ENCODE assay signal across 16 mouse cellular contexts in genomic region chr9:123489727-123490343, GRCm38 (mm10). TPM values are rescaled to one million over a fixed set of nuclear protein-coding genes. Genes with fewer than 3 reads are reported as not detected.
DNase-seq lines count a peak whose midpoint lies in the region; ATAC-seq and TF ChIP-seq lines count a peak whose summit lies in the region.
"Had no signal": no experiment of that assay in that cellular context is flagged by ENCODE, and none has a peak within 500 bp of the region (broad histone marks: within the 10 kb centered on the region; RNA-seq: fewer than 3 reads in every experiment).

No protein-coding gene starts in this region.

- intact Hi-C loops in heart, postnatal 25 days (cut with DNase I): no loop called here

- peak; percentile 47 for DNase-seq in adrenal gland, postnatal 14 days
- no peak for DNase-seq in adrenal gland, adult 8-10 months
- DNase-seq in heart, postnatal 25 days (ENCODE audit: low spot score): no peak
- no peak for DNase-seq in stomach, postnatal 0 days (ENCODE audit: low spot score)
- DNase-seq: cerebellum, adult 9-10 months; lung, postnatal 36 days; spleen, adult 18-20 months had no signal

- TF ChIP-seq EP300 in stomach, postnatal 0 days (optimal IDR thresholded peaks at IDR 0.05): no peak

- H3K4me1 ChIP-seq in heart, embryonic 14.5 days (ENCODE audit: control insufficient read depth in 2 of 2, insufficient read depth in 2 of 2, low read length in 2 of 2): peaks cover 35 to 58% of the 10 kb centered on the region in 2 experiments
- H3K4me1 ChIP-seq in megakaryocyte, embryonic 14.5 days: peaks cover 85% of the 10 kb centered on the region
- peaks cover 22% of the 10 kb centered on the region for H3K4me1 ChIP-seq in stomach, postnatal 0 days (replicated peaks; ENCODE audit: control insufficient read depth, insufficient read depth)
- peaks cover 20% of the 10 kb centered on the region for H3K4me1 ChIP-seq in hindbrain, embryonic 12.5 days

- H3K4me2 ChIP-seq in heart, embryonic 14.5 days (ENCODE audit: low read length): no peak overlapping the region
- H3K4me2 ChIP-seq in stomach, postnatal 0 days (replicated peaks; ENCODE audit: low read depth): no peak overlapping the region
- no peak overlapping the region for H3K4me2 ChIP-seq in hindbrain, embryonic 12.5 days (replicated peaks)
- H3K4me2 ChIP-seq: intestine, embryonic 15.5 days; midbrain, embryonic 15.5 days; neural tube, embryonic 13.5 days had no signal

- H3K27ac ChIP-seq in heart, embryonic 14.5 days (replicated peaks in 1 of 2; ENCODE audit: control insufficient read depth in 1 of 2, insufficient read depth in 1 of 2, low read depth in 2 of 2, low read length in 2 of 2): peak overlapping the region; percentile 21 to 84; a peak in 3 of 4 replicates
- H3K27ac ChIP-seq in stomach, postnatal 0 days (replicated peaks): peak overlapping the region; percentile 41
- no peak overlapping the region for H3K27ac ChIP-seq in hindbrain, embryonic 12.5 days
- H3K27ac ChIP-seq: hindbrain, embryonic 10.5 days; liver, embryonic 14.5 days; midbrain, embryonic 15.5 days; neural tube, embryonic 13.5 days had no signal

- no peak for TF ChIP-seq CTCF in stomach, postnatal 0 days (IDR thresholded peaks at IDR 0.05; ENCODE audit: low read depth)

- H3K9ac ChIP-seq in heart, embryonic 14.5 days (ENCODE audit: low read length): peak overlapping the region; percentile 51; the same call in 1 of the 2 replicates
- no peak overlapping the region for H3K9ac ChIP-seq in stomach, postnatal 0 days (ENCODE audit: low read length)
- H3K9ac ChIP-seq in hindbrain, embryonic 12.5 days: no peak overlapping the region
- H3K9ac ChIP-seq: intestine, embryonic 15.5 days; liver, embryonic 14.5 days; midbrain, embryonic 15.5 days; neural tube, embryonic 13.5 days had no signal

- no peak overlapping the region for H3K4me3 ChIP-seq in heart, embryonic 14.5 days (ENCODE audit: control insufficient read depth in 1 of 2, insufficient read depth in 1 of 2, low read depth in 1 of 2, low read length in 2 of 2)
- H3K4me3 ChIP-seq in megakaryocyte, embryonic 14.5 days (replicated peaks): peak overlapping the region; percentile 57
- no peak overlapping the region for H3K4me3 ChIP-seq in stomach, postnatal 0 days (ENCODE audit: low read depth, low read length)
- H3K4me3 ChIP-seq in hindbrain, embryonic 12.5 days: no peak overlapping the region
- H3K4me3 ChIP-seq: hindbrain, embryonic 10.5 days; intestine, embryonic 15.5 days; midbrain, embryonic 15.5 days; neural tube, embryonic 13.5 days had no signal

- H3K9me3 ChIP-seq in heart, embryonic 14.5 days (ENCODE audit: control insufficient read depth, low read length): no peaks in the 10 kb centered on the region
- H3K9me3 ChIP-seq in megakaryocyte, embryonic 14.5 days: no peaks in the 10 kb centered on the region
- H3K9me3 ChIP-seq in stomach, postnatal 0 days (ENCODE audit: control insufficient read depth, low read length): no peaks in the 10 kb centered on the region
- H3K9me3 ChIP-seq in hindbrain, embryonic 12.5 days (replicated peaks): no peaks in the 10 kb centered on the region
- H3K9me3 ChIP-seq: hindbrain, embryonic 10.5 days; intestine, embryonic 15.5 days; midbrain, embryonic 15.5 days; neural tube, embryonic 13.5 days had no signal

- no peak for ATAC-seq in heart, embryonic 14.5 days (ENCODE audit: insufficient number of reproducible peaks, insufficient read depth, low FRiP score, low read depth)
- ATAC-seq in megakaryocyte, adult 5-6 weeks (ENCODE audit: poor library complexity, severe bottlenecking): no peak
- ATAC-seq in stomach, postnatal 0 days (ENCODE audit: low FRiP score, low TSS enrichment): no peak
- no peak for ATAC-seq in hindbrain, embryonic 12.5 days (ENCODE audit: low FRiP score)
- ATAC-seq: intestine, embryonic 15.5 days; midbrain, embryonic 15.5 days had no signal

- 62% methylated on average over 9 of the region's 9 CpGs for WGBS in heart, embryonic 14.5 days
- 49% methylated on average over 9 of the region's 9 CpGs for WGBS in stomach, postnatal 0 days
- 75% methylated on average over 9 of the region's 9 CpGs for WGBS in hindbrain, embryonic 12.5 days

- H3K36me3 ChIP-seq in heart, embryonic 14.5 days (ENCODE audit: control insufficient read depth, insufficient read depth, low read length): peaks cover 28% of the 10 kb centered on the region
- peaks cover 54% of the 10 kb centered on the region for H3K36me3 ChIP-seq in megakaryocyte, embryonic 14.5 days (replicated peaks; ENCODE audit: low read length)
- 0 out of 2 replicates have a peak, but pooled peaks cover 3% of the 10 kb centered on the region for H3K36me3 ChIP-seq in stomach, postnatal 0 days (ENCODE audit: control insufficient read depth, insufficient read depth, low read length)
- no peaks in the 10 kb centered on the region for H3K36me3 ChIP-seq in hindbrain, embryonic 12.5 days
- H3K36me3 ChIP-seq: intestine, embryonic 15.5 days; midbrain, embryonic 15.5 days; neural tube, embryonic 13.5 days had no signal

- no peaks in the 10 kb centered on the region for H3K27me3 ChIP-seq in heart, embryonic 14.5 days (ENCODE audit: control insufficient read depth, insufficient read depth, low read length)
- no peaks in the 10 kb centered on the region for H3K27me3 ChIP-seq in megakaryocyte, embryonic 14.5 days (replicated peaks)
- H3K27me3 ChIP-seq in stomach, postnatal 0 days (ENCODE audit: control insufficient read depth, insufficient read depth, low read length): no peaks in the 10 kb centered on the region
- H3K27me3 ChIP-seq in hindbrain, embryonic 12.5 days: no peaks in the 10 kb centered on the region
- H3K27me3 ChIP-seq: intestine, embryonic 15.5 days; midbrain, embryonic 15.5 days; neural tube, embryonic 13.5 days had no signal

RNA-seq across cellular contexts. Expression of gene Limd1, which starts 11.3 kb away (rescaled TPM):
- total RNA-seq in adrenal gland, postnatal 14 days (2021): 33.2 and 36.8 TPM in 2 replicates
- total RNA-seq in adrenal gland, adult 8-10 months (2022): 10 to 100 TPM; 31.3 to 33.8 (median 31.9) TPM
- 50.9 and 56.0 TPM in 2 replicates for polyA plus RNA-seq in heart, embryonic 14.5 days (2014; fragmentation: Nextera tagmentation; extraction: Ambion mirVana)
- 10 to 100 TPM; 31.2 to 37.8 TPM for total RNA-seq in heart, postnatal 25 days (2021)
- 5.0 and 8.8 TPM in 2 replicates for polyA plus RNA-seq in megakaryocyte, embryonic 14.5 days (2012; ENCODE audit: insufficient read depth, low replicate concordance)
- 47.3 and 50.7 TPM in 2 replicates for total RNA-seq in megakaryocyte, adult 5-6 weeks (2015)
- total RNA-seq in megakaryocyte, adult 5-6 weeks (2017): 48.5 and 49.2 TPM in 2 replicates
- polyA plus RNA-seq in stomach, postnatal 0 days (2015; fragmentation: Nextera tagmentation; extraction: Ambion mirVana): 22.2 and 23.2 TPM in 2 replicates
- polyA plus RNA-seq in hindbrain, embryonic 12.5 days (2016; fragmentation: Nextera tagmentation; extraction: Ambion mirVana): 39.2 and 41.3 TPM in 2 replicates

RNA-seq across cellular contexts. Expression of gene Sacm1l, which starts 39.7 kb away (rescaled TPM):
- total RNA-seq in adrenal gland, postnatal 14 days (2021): 112 and 125 TPM in 2 replicates
- total RNA-seq in adrenal gland, adult 8-10 months (2022): 100 to 1,000 TPM in 1 of 4 experiments, 10 to 100 TPM in 3; 80.8 to 101 (median 85.6) TPM
- polyA plus RNA-seq in heart, embryonic 14.5 days (2014; fragmentation: Nextera tagmentation; extraction: Ambion mirVana): 46.2 and 48.2 TPM in 2 replicates
- total RNA-seq in heart, postnatal 25 days (2021): 10 to 100 TPM; 32.4 to 35.8 TPM
- polyA plus RNA-seq in megakaryocyte, embryonic 14.5 days (2012; ENCODE audit: insufficient read depth, low replicate concordance): 1.2 TPM in 1 of 2 replicates, not detected in the other
- total RNA-seq in megakaryocyte, adult 5-6 weeks (2015): 38.9 and 41.4 TPM in 2 replicates
- total RNA-seq in megakaryocyte, adult 5-6 weeks (2017): 46.1 and 49.5 TPM in 2 replicates
- polyA plus RNA-seq in stomach, postnatal 0 days (2015; fragmentation: Nextera tagmentation; extraction: Ambion mirVana): 33.6 TPM in 2 replicates
- polyA plus RNA-seq in hindbrain, embryonic 12.5 days (2016; fragmentation: Nextera tagmentation; extraction: Ambion mirVana): 53.4 and 59.8 TPM in 2 replicates
